Mouse (Mus musculus) heart, embryonic 12.5 days (tissue): Measurements from ENCODE around the gene Trappc3l. TPM values are rescaled to one million over a fixed set of nuclear protein-coding genes. Genes with fewer than 3 reads are reported as not detected.

Source experiments
- ATAC-seq: fragments of 200-750 bp; cut with Nextera tagmentation; 2 replicates; pipeline ENCODE4 v1.8.0; 2017; ENCODE audit warnings: moderate TSS enrichment, moderate library complexity; ENCODE audit not compliant: insufficient number of reproducible peaks, low FRiP score
- H3K27ac ChIP-seq: fragments of 300-500 bp; sonication (generic); 2 replicates; pipeline ENCODE4 v1.5.1; 2016; ENCODE audit warnings: mild to moderate bottlenecking, moderate library complexity; ENCODE audit not compliant: poor library complexity, severe bottlenecking
- H3K27me3 ChIP-seq: fragments of 300-500 bp; sonication (generic); replicated peaks from 2 replicates; pipeline ENCODE4 v1.6.1; 2016; ENCODE audit warnings: mild to moderate bottlenecking, moderate library complexity
- H3K36me3 ChIP-seq: fragments of 300-500 bp; sonication (generic); 2 replicates; pipeline ENCODE4 v1.6.1; 2016; ENCODE audit warnings: mild to moderate bottlenecking, moderate library complexity
- H3K4me1 ChIP-seq: fragments of 300-500 bp; sonication (generic); replicated peaks from 2 replicates; pipeline ENCODE4 v1.6.1; 2016; ENCODE audit warnings: mild to moderate bottlenecking
- H3K4me2 ChIP-seq: fragments of 300-500 bp; sonication (generic); 2 replicates; pipeline ENCODE4 v1.6.1; 2016; ENCODE audit warnings: mild to moderate bottlenecking, moderate library complexity
- H3K4me3 ChIP-seq: fragments of 300-500 bp; sonication (generic); 2 replicates; pipeline ENCODE4 v1.5.1; 2016; ENCODE audit warnings: mild to moderate bottlenecking
- H3K9ac ChIP-seq: fragments of 300-500 bp; sonication (generic); 2 replicates; pipeline ENCODE4 v1.6.1; 2016; ENCODE audit warnings: mild to moderate bottlenecking, moderate library complexity
- H3K9me3 ChIP-seq: fragments of 300-500 bp; sonication (generic); replicated peaks from 2 replicates; pipeline ENCODE4 v1.6.1; 2016; ENCODE audit warnings: mild to moderate bottlenecking, moderate library complexity
- WGBS: fragments of 180-500 bp; shearing (Covaris S2); methylation state at CpG from one replicate; pipeline ENCODE4 v1.1.7; 2016; 5-methylcytosine and 5-hydroxymethylcytosine counted together
- polyA plus RNA-seq: library from polyadenylated mRNA; unstranded; fragments of >200 nt; fragmentation: Nextera tagmentation; extraction: Ambion mirVana; gene quantifications from 2 replicates; pipeline ENCODE4 v1.2.1, GENCODE M21; 2016

The Trappc3l gene
- polyA plus RNA-seq, 1 experiment from 2014 or later, result not detected

DNA sequence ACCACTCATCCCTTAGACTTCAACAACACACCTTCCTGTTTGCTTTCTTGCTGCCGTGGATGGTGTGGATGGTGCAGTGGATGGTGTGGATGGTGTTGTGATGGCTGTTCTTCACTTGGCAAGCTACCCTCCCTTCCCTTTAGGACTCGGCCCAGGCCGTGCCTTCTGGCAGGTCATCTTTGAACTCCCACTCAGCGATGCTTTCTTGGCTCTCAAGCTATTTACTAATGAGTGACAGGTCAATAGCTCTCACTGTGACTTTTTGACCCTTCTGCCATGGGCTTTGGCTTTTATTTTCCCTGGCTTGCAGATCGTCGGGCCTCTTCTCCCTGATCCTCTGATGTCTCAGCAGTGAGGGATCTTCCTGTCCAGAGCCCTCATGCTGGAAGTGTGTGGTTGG is 99.0 kb downstream of the Trappc3l start:
- WGBS, result 48% methylated on average over 6 of the region's 6 CpGs

GRCm38 (mm10) chr10:34138027-34138426 is 100.6 kb downstream of the Trappc3l start:
- Histone ChIP-seq H3K4me3 (no peak overlapping the region), H3K9me3 (no peaks in the 10 kb centered on the region), H3K27me3 (no peaks in the 10 kb centered on the region), H3K27ac (no peak overlapping the region), H3K9ac (no peak overlapping the region), H3K4me1 (peaks cover 14% of the 10 kb centered on the region), H3K4me2 (no peak overlapping the region), H3K36me3 (no peaks in the 10 kb centered on the region)
- no peak; the same call in 1 of the 2 replicates for ATAC-seq
- WGBS, result 18% methylated on average over 6 of the region's 6 CpGs

More for the DNA sequence above, 99.0 kb downstream of the Trappc3l start:
- no peaks in the 10 kb centered on the region for H3K36me3 ChIP-seq
- H3K27me3 ChIP-seq, result no peaks in the 10 kb centered on the region
- peaks cover 14% of the 10 kb centered on the region for H3K4me1 ChIP-seq
- no peak for ATAC-seq
- H3K4me3 ChIP-seq, result no peak overlapping the region
- no peak overlapping the region for H3K9ac ChIP-seq
- no peaks in the 10 kb centered on the region for H3K9me3 ChIP-seq
- no peak overlapping the region for H3K27ac ChIP-seq
- H3K4me2 ChIP-seq, result no peak overlapping the region

DNA sequence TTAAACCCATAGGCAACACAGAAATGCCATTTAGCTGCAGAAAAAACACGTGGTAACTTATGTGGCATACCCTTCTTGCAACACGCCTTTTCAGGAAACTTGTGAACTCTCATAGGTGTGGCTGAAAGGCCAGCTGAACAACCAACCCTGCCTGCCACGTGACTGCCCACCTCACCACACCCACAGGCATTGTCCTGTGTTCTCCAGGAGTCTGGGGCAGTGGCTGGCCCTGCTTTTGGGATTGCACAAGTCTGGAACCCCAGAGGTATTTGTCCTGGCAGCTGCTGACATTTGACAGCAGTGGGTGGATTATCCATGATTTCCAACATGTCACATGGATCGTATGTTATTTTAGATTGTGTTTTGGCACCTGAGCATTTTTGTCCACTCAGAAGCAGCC is 102.4 kb downstream of the Trappc3l start:
- Histone ChIP-seq H3K4me3 (no peak overlapping the region), H3K27ac (no peak overlapping the region), H3K4me1 (peaks cover 14% of the 10 kb centered on the region), H3K27me3 (no peaks in the 10 kb centered on the region), H3K9ac (no peak overlapping the region), H3K36me3 (no peaks in the 10 kb centered on the region), H3K9me3 (no peaks in the 10 kb centered on the region), H3K4me2 (no peak overlapping the region)
- WGBS, result 62% methylated on average over 4 of the region's 4 CpGs
- ATAC-seq, result no peak

DNA sequence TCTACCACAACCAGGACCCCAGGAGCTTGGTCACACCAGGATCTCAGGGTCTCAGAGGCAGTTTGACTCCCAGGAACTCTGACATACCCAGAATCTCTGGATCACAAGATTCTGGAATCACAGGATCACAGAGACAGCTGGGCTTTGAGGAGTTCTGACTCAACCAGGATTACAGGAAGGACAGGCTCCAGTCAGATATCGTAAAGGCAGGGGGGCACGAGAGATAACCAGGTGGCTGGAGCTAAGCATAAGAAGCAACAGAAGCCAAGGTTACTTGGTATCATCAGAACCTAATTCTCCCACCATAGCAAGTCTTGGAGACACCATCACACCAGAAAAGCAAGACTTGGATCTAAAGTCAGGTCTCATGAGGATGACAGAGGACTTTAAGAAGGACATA is 104.3 kb downstream of the Trappc3l start:
- Histone ChIP-seq H3K4me3 (no peak overlapping the region), H3K36me3 (no peaks in the 10 kb centered on the region), H3K27ac (no peak overlapping the region), H3K4me1 (peaks cover 10% of the 10 kb centered on the region), H3K9me3 (no peaks in the 10 kb centered on the region), H3K4me2 (no peak overlapping the region), H3K9ac (no peak overlapping the region), H3K27me3 (no peaks in the 10 kb centered on the region)
- no peak for ATAC-seq
- 70% methylated on average over 2 of the region's 2 CpGs for WGBS

- no peak overlapping the region for H3K4me3 ChIP-seq
- no peaks in the 10 kb centered on the region for H3K9me3 ChIP-seq
- H3K4me2 ChIP-seq, result no peak overlapping the region
- WGBS, result 60% methylated on average over 3 of the region's 3 CpGs
- H3K27me3 ChIP-seq, result no peaks in the 10 kb centered on the region
- H3K4me1 ChIP-seq, result no peaks in the 10 kb centered on the region
- no peak overlapping the region for H3K27ac ChIP-seq
- peaks cover 17% of the 10 kb centered on the region for H3K36me3 ChIP-seq
- no peak for ATAC-seq
- no peak overlapping the region for H3K9ac ChIP-seq
These were observed 112.4 kb downstream of the Trappc3l start for GRCm38 (mm10) chr10:34149772-34150171.

DNA sequence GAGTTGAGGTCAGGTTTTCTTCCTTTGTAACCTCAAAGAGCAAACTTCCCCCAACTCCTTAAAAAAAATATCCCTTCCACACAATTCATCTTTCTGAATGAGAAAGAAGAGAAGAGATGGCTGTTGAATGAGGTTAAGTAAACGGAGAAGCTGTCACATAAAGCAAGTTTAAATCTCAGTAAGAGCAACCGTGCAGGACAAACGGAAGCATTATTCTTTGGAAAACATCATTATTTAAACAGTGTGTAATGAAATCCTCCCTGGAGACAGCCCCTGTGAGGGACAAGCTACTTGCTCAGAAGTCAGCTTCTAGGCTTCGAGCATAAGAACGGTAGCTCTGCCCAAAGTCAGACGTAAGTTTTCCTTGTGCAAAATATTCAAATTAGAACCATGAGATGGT is 113.1 kb downstream of the Trappc3l start:
- ATAC-seq, result no peak
- no peak overlapping the region for H3K27ac ChIP-seq

DNA sequence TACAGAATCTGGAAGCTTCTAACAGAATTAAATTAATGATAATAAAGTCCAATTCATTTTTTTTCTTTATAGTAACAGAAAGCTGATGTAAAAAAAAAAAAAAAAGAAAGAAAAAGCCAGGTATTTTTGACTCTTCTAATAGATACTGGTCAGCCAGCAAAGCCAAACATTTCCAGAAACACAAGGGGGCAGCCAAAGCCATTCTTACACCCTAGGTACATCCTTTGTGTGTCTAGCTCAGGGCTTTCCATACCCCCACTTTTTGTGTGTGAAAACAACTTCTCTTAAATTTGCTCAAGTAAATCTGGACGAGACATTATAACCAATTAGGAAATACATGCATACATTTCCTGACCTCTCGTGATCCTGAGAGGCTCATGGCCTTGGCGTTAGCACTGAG is 114.4 kb downstream of the Trappc3l start:
- H3K4me2 ChIP-seq, result no peak overlapping the region
- H3K27me3 ChIP-seq, result no peaks in the 10 kb centered on the region
- no peak overlapping the region for H3K27ac ChIP-seq
- 79% methylated on average over 3 of the region's 3 CpGs for WGBS
- H3K4me3 ChIP-seq, result no peak overlapping the region
- H3K9me3 ChIP-seq, result no peaks in the 10 kb centered on the region
- no peak for ATAC-seq
- H3K36me3 ChIP-seq, result peaks cover 17% of the 10 kb centered on the region
- H3K4me1 ChIP-seq, result peaks cover 5% of the 10 kb centered on the region
- no peak overlapping the region for H3K9ac ChIP-seq

More for the DNA sequence above, 113.1 kb downstream of the Trappc3l start:
- H3K9ac ChIP-seq, result no peak overlapping the region
- no peaks in the 10 kb centered on the region for H3K9me3 ChIP-seq
- H3K4me2 ChIP-seq, result no peak overlapping the region
- H3K4me3 ChIP-seq, result no peak overlapping the region
- no peaks in the 10 kb centered on the region for H3K4me1 ChIP-seq
- H3K36me3 ChIP-seq, result peaks cover 17% of the 10 kb centered on the region
- H3K27me3 ChIP-seq, result no peaks in the 10 kb centered on the region
- 73% methylated on average over 6 of the region's 6 CpGs for WGBS

DNA sequence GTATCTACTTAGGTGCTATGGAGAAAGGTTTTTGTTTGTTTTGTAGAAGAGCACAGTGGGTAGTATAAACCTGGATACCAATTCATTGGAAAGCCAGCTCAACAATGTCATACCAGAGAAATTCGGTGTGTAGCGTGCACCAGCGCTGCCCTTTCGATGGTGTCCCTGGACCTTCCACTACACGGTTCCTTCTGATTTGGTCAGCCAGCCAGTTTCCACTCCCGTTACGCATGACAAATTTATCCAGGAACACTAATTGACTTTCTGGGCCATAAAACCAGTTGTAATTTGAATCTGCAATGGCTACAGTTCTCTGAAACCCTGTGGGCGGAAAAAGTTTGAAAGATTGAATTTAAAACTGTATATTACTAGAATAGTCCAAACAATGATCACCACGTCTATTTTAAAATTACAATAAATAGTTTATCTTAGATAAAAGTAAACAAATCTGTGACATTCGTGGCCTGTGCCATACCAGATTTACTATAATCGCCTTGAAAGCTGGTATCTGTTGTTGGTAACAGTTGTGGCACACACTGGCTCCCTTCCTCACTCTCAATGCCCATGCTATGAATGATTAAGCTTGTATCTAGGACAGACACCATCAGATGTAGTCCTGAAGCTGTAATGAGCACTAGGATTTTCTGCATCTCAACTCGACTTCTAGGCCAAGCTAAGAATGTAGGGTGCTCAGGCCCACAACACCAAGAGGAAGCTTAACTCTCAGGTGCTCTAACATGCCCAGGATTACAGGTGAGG is 118.6 kb downstream of the Trappc3l start:
- Histone ChIP-seq H3K9ac (no peak overlapping the region), H3K27me3 (no peaks in the 10 kb centered on the region), H3K4me2 (no peak overlapping the region), H3K4me3 (no peak overlapping the region), H3K27ac (no peak overlapping the region), H3K36me3 (peaks cover 30% of the 10 kb centered on the region), H3K4me1 (peaks cover 13% of the 10 kb centered on the region), H3K9me3 (no peaks in the 10 kb centered on the region)
- no peak for ATAC-seq
- WGBS, result 90% methylated on average over 12 of the region's 12 CpGs

Other genes with a start within 250 kb of the Trappc3l start
- not detected in 2 replicates for gene Sult3a1, start 179.9 kb upstream of the Trappc3l start, polyA plus RNA-seq
- not detected in 2 replicates for gene Rsph4a, start 132.5 kb upstream of the Trappc3l start, polyA plus RNA-seq
- 13.0 and 13.1 TPM in 2 replicates for gene Zup1, start 86.3 kb upstream of the Trappc3l start, polyA plus RNA-seq
- gene Rwdd1, start 18.0 kb upstream of the Trappc3l start, polyA plus RNA-seq, result 100.0 and 113 TPM in 2 replicates
- 0.13 TPM in 1 of 2 replicates, not detected in the other for gene Calhm4, start 6.7 kb downstream of the Trappc3l start, polyA plus RNA-seq
- 1.3 TPM in 2 replicates for gene Calhm5, start 58.9 kb downstream of the Trappc3l start, polyA plus RNA-seq
- 0.64 and 0.78 TPM in 2 replicates for gene Calhm6, start 90.4 kb downstream of the Trappc3l start, polyA plus RNA-seq
- 19.9 and 22.0 TPM in 2 replicates for gene Dse, start 170.1 kb downstream of the Trappc3l start, polyA plus RNA-seq
- 81.2 and 85.1 TPM in 2 replicates for gene Tspyl1, start 244.6 kb downstream of the Trappc3l start, polyA plus RNA-seq